Mouse (Mus musculus): ENCODE measurements around the gene Inpp5k.

DNA sequence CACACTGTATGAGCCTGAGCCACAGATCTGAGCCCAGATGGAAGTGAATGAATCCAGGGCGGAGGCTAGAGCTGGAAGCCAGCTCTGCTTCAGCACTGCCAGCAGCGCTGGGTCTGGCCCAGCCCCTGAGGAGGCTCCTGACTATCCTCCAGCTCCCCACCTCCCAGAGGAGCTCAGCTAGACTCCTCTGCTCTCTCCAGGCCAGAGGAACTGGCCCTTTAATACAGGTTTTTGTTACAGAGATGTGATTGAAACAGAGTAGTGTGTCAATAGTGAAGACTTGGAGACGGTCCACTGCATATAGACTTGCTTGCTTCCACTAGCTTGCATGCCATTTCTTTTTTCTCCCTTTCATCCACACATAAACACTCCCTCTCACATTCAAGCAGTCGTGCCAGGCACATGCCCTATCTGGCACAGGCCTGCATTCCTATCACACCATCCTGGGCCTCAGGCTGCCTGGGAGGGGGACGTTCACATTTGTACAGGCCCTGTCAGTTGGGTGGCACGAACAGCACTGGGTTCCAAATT, 17.0 kb downstream of the Inpp5k start:
- TF ChIP-seq POLR2A (IDR thresholded peaks at IDR 0.05; ENCODE audit: extremely low read depth, insufficient read depth, low read length) (no peak), CTCF (IDR thresholded peaks at IDR 0.05; ENCODE audit: extremely low read depth, insufficient read depth, low read length) (no peak)

All from cortical plate, adult 2 months (tissue).